Mouse (Mus musculus): ENCODE data around the gene Met. TPM values are rescaled to one million over a fixed set of nuclear protein-coding genes. Genes with fewer than 3 reads are reported as not detected.

Gene Met
- polyA plus RNA-seq, 1 experiment from 2014 or later: 13.5 TPM

DNA sequence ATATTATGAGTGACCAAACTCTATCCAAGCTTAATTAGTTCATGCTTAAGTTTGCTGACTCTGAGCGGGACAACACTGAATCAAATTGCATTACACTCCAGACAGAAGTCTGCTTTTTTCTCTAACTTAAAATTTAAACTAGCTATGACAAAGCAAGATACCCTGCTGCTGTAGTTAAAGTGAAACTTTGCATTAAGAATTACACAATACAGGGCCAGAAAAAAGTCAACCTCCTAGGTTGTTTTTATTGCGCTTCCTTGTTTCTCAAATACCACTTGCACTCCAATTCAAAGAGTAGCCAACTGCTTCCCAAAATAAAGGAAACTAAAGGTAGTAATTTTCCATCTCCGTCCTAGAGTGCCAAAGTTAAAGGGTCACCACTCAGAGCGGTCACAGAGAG, 33.8 kb downstream of the Met start:
- no peak overlapping the region for H3K4me3 ChIP-seq (replicated peaks)
- H3K36me3 ChIP-seq: no peaks in the 10 kb centered on the region
- ATAC-seq: no peak
- H3K27me3 ChIP-seq (replicated peaks): no peaks in the 10 kb centered on the region
- no peaks in the 10 kb centered on the region for H3K9me3 ChIP-seq
- WGBS: 78% methylated on average over 4 of the region's 4 CpGs
- no peak overlapping the region for H3K4me2 ChIP-seq (replicated peaks)
- no peaks in the 10 kb centered on the region for H3K4me1 ChIP-seq (replicated peaks)
- H3K27ac ChIP-seq: no peak overlapping the region
- no peak overlapping the region for H3K9ac ChIP-seq

DNA sequence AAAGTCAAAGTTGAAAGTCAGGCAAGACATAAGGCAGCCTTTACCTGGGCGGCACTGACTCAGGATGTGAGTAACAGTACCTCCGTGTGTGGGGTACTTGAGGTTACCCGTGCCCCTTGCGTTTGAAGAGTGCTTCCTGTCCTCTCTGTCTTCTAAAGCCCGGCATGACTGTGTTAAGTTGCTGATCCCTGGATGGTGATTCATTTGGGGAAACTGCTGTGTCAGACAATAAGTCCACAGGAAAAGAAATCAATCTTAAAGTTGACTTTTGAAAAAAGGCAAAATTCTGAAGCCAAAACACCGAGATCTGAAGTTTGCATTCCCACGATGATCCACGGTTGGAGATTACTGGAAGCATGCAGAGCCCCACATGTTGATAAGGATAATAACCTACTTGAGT, 35.2 kb downstream of the Met start:
- no peaks in the 10 kb centered on the region for H3K4me1 ChIP-seq (replicated peaks)
- no peaks in the 10 kb centered on the region for H3K9me3 ChIP-seq
- H3K36me3 ChIP-seq: no peaks in the 10 kb centered on the region
- no peak overlapping the region for H3K27ac ChIP-seq
- no peak overlapping the region for H3K4me3 ChIP-seq (replicated peaks)
- H3K27me3 ChIP-seq (replicated peaks): no peaks in the 10 kb centered on the region
- no peak overlapping the region for H3K4me2 ChIP-seq (replicated peaks)
- 64% methylated on average over 8 of the region's 8 CpGs for WGBS
- no peak overlapping the region for H3K9ac ChIP-seq
- ATAC-seq: no peak

DNA sequence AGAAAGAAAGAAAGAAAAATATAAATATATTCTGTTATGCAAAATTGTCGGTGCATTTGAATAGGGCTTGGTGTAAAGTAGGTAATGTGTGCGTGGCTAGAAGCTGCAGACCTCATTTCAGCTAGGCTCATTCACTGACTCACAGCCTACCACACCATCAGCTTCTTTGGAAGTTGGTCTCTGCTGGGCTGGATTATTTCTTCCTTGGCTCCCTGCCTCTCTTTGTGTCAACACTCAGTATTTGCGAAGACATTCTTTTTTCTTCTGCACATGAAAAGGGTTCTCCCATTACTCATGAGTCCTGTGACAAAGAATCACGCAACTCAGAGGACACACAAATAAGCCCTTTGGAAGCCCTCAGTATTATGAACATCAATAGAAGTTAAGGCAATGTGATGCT, 37.8 kb downstream of the Met start:
- no peaks in the 10 kb centered on the region for H3K27me3 ChIP-seq (replicated peaks)
- no peak overlapping the region for H3K4me3 ChIP-seq (replicated peaks)
- no peaks in the 10 kb centered on the region for H3K36me3 ChIP-seq
- WGBS: 74% methylated on average over 4 of the region's 4 CpGs
- no peak overlapping the region for H3K27ac ChIP-seq
- H3K4me2 ChIP-seq (replicated peaks): no peak overlapping the region
- ATAC-seq: no peak
- no peaks in the 10 kb centered on the region for H3K4me1 ChIP-seq (replicated peaks)
- no peaks in the 10 kb centered on the region for H3K9me3 ChIP-seq
- H3K9ac ChIP-seq: no peak overlapping the region

DNA sequence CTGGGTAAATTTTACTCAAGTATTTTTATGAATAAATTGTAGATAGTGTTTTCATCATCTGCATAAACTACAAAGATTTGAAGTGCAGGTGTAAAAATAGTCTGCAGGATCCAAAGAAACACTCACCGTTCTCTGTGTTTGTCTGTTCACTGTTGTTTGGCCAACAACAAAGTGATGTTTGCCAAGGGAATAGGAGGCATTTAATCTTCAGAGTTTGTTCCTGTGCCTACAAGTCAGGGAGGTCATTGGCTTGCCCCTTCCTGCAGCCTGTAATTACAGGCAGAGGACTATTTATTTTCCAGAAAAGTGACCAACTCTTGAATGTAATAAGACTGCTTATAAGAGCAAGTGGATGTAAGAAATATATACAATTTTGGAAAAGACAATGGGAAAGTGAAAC, 38.7 kb downstream of the Met start:
- H3K36me3 ChIP-seq: no peaks in the 10 kb centered on the region
- no peaks in the 10 kb centered on the region for H3K27me3 ChIP-seq (replicated peaks)
- no peak overlapping the region for H3K4me3 ChIP-seq (replicated peaks)
- no peak overlapping the region for H3K9ac ChIP-seq
- H3K9me3 ChIP-seq: no peaks in the 10 kb centered on the region
- no peak overlapping the region for H3K27ac ChIP-seq
- no peak overlapping the region for H3K4me2 ChIP-seq (replicated peaks)
- no peaks in the 10 kb centered on the region for H3K4me1 ChIP-seq (replicated peaks)
- 61% methylated on average over 1 of the region's 1 CpGs for WGBS
- ATAC-seq: no peak

DNA sequence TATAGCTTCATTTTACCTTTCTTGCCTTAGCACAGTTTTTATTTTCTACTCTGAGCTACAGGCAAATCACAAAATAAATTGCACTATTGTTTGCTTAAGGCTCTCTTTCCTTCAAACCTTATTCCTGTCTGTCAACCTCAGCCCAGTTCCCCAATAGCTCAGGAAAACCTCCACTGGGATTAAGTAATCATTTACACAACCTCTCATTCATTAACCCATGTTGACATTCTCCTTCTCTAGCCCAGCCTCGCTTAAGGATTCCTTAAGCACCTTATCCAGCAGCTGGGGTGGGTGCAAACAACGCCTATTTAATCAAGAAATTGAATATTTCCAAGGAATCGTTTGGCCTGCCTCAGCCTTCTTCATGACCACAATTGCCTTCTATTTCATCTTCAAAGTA, 40.1 kb downstream of the Met start:
- Histone ChIP-seq H3K4me1 (replicated peaks) (0 out of 2 replicates have a peak, but pooled peaks cover 4% of the 10 kb centered on the region), H3K36me3 (no peaks in the 10 kb centered on the region), H3K4me2 (replicated peaks) (no peak overlapping the region), H3K9ac (no peak overlapping the region), H3K27ac (no peak overlapping the region), H3K4me3 (replicated peaks) (no peak overlapping the region), H3K27me3 (replicated peaks) (no peaks in the 10 kb centered on the region), H3K9me3 (no peaks in the 10 kb centered on the region)
- 61% methylated on average over 3 of the region's 3 CpGs for WGBS
- ATAC-seq: peak; percentile 83

DNA sequence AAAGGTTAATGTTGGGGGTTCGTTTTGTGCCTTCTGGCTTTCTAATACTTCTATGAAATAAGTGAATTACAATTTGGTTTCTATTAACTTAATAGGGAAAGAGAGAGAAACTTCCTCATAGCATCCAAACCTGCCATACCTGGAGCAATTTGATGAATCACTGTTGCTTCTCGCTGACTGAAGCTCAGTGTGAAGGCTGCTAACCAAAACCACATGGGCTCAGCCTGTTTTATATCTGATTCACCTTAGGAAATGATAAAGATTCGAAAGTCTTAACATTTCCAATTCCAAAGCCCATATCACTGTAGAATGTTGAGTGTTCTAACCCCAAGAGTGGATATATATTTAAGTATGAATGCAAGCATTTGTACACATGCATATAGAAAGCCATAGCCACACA, 41.9 kb downstream of the Met start:
- H3K4me1 ChIP-seq (replicated peaks): 0 out of 2 replicates have a peak, but pooled peaks cover 4% of the 10 kb centered on the region
- H3K27ac ChIP-seq: no peak overlapping the region
- no peak for ATAC-seq
- H3K27me3 ChIP-seq (replicated peaks): no peaks in the 10 kb centered on the region
- H3K9ac ChIP-seq: no peak overlapping the region
- no peak overlapping the region for H3K4me2 ChIP-seq (replicated peaks)
- H3K4me3 ChIP-seq (replicated peaks): no peak overlapping the region
- no peaks in the 10 kb centered on the region for H3K36me3 ChIP-seq
- 83% methylated on average over 3 of the region's 3 CpGs for WGBS
- no peaks in the 10 kb centered on the region for H3K9me3 ChIP-seq

DNA sequence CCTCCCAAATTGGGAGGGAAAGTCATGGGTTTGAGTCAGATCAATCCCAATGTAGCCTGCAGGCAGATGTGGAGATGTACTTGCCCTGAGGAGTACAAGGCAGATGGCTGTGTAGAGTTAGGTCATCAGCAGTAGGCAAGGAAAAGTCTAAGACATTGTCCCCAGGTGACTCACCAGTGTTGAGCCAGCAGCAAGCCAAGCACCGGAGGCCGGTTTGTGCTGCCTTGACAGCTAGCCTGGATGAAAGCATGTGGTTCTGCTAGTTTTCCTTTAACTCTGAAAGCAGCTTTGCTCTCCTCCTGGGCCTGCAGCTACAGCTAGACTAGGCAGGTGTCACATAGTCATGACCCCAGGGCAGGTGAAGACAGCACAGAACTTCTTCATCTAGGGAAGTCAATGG, 43.2 kb downstream of the Met start:
- H3K9me3 ChIP-seq: no peaks in the 10 kb centered on the region
- no peak overlapping the region for H3K4me3 ChIP-seq (replicated peaks)
- no peaks in the 10 kb centered on the region for H3K27me3 ChIP-seq (replicated peaks)
- WGBS: 86% methylated on average over 2 of the region's 2 CpGs
- no peak overlapping the region for H3K4me2 ChIP-seq (replicated peaks)
- peak; percentile 52 for ATAC-seq
- 0 out of 2 replicates have a peak, but pooled peaks cover 4% of the 10 kb centered on the region for H3K4me1 ChIP-seq (replicated peaks)
- no peaks in the 10 kb centered on the region for H3K36me3 ChIP-seq
- no peak overlapping the region for H3K27ac ChIP-seq
- H3K9ac ChIP-seq: no peak overlapping the region

DNA sequence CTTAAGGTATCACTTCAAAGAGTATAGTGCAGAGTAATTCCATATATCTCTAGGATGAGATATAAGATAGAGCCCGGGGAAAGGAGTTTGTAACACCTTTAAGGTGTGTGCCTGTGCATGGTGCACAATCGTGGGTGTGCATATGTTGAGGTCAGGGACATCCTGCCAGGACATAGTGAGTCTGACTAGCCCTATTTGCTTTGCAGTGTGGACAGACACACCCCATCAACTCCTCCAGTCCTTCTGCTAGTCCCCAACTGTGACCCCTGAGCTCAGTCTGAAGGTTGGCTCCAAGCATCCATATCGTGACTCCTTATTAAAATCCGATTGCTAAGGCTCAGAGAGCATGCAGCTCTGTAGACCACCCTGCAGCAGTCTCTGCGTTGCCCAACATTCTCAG, 44.6 kb downstream of the Met start:
- no peak overlapping the region for H3K4me3 ChIP-seq (replicated peaks)
- H3K4me1 ChIP-seq (replicated peaks): 0 out of 2 replicates have a peak, but pooled peaks cover 4% of the 10 kb centered on the region
- peak; percentile 52 for ATAC-seq
- H3K9me3 ChIP-seq: no peaks in the 10 kb centered on the region
- no peak overlapping the region for H3K9ac ChIP-seq
- no peaks in the 10 kb centered on the region for H3K36me3 ChIP-seq
- H3K27me3 ChIP-seq (replicated peaks): no peaks in the 10 kb centered on the region
- 55% methylated on average over 5 of the region's 5 CpGs for WGBS
- no peak overlapping the region for H3K4me2 ChIP-seq (replicated peaks)
- H3K27ac ChIP-seq: no peak overlapping the region

DNA sequence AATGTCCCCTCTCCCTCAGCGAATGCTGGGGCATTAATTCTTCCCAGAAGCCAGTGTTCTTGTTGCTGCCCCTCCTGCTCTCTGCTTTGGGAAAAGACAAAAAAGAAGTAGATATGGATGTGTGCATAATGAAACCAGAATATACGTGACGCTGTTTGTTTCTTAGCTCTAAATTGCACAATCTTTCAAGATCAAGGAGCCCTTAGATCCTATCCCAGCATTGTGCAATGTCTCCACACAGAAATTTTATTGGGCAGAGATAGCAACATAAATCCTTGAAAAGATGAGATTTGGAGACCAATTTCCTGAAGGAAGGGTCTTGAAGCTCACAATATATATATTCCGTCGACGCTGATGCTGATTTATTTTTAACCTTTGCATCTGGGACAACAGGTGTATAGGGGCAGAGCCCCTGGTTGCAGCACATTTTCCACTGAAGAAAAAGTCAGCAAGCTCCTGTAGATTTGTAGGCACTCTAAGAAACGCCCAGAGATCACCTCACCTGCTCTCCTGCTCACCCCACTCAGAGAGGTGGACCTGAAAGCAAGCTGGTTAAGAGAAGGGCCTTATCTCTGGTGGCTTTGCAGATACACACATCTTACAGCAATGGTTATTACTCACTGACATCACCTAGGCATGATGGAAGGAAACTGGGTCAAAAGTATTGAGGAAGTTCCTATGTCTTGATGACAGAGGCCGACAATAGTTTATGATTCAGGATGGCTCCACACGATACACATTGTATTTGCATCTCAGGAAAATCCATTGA, 45.2 kb downstream of the Met start:
- Histone ChIP-seq H3K36me3 (no peaks in the 10 kb centered on the region), H3K9me3 (no peaks in the 10 kb centered on the region), H3K4me2 (replicated peaks) (no peak overlapping the region), H3K27ac (no peak overlapping the region), H3K4me1 (replicated peaks) (0 out of 2 replicates have a peak, but pooled peaks cover 4% of the 10 kb centered on the region), H3K4me3 (replicated peaks) (no peak overlapping the region), H3K27me3 (replicated peaks) (no peaks in the 10 kb centered on the region), H3K9ac (no peak overlapping the region)
- ATAC-seq: peak; percentile 60
- 72% methylated on average over 9 of the region's 9 CpGs for WGBS

DNA sequence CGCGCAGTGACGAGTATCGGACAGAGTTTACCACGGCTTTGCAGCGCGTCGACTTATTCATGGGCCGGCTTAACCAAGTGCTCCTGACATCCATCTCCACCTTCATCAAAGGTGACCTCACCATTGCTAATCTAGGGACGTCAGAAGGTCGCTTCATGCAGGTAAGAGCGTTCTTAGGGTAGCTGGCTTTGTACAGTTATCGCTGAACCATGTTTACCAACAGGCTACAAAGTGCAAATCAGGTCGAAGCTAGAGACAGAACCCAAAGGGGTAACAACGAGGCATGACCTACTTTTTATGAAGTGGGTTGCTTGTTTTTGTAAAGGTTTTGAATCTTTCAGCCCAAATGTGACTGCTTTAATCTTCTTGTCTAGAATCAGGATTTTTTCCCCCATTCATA, 49.8 kb downstream of the Met start:
- H3K4me2 ChIP-seq (replicated peaks): no peak overlapping the region
- H3K9ac ChIP-seq: no peak overlapping the region
- no peak overlapping the region for H3K27ac ChIP-seq
- 90% methylated on average over 15 of the region's 15 CpGs for WGBS
- H3K4me1 ChIP-seq (replicated peaks): 0 out of 2 replicates have a peak, but pooled peaks cover 6% of the 10 kb centered on the region
- no peaks in the 10 kb centered on the region for H3K27me3 ChIP-seq (replicated peaks)
- no peaks in the 10 kb centered on the region for H3K9me3 ChIP-seq
- ATAC-seq: no peak
- H3K4me3 ChIP-seq (replicated peaks): no peak overlapping the region
- H3K36me3 ChIP-seq: no peaks in the 10 kb centered on the region

DNA sequence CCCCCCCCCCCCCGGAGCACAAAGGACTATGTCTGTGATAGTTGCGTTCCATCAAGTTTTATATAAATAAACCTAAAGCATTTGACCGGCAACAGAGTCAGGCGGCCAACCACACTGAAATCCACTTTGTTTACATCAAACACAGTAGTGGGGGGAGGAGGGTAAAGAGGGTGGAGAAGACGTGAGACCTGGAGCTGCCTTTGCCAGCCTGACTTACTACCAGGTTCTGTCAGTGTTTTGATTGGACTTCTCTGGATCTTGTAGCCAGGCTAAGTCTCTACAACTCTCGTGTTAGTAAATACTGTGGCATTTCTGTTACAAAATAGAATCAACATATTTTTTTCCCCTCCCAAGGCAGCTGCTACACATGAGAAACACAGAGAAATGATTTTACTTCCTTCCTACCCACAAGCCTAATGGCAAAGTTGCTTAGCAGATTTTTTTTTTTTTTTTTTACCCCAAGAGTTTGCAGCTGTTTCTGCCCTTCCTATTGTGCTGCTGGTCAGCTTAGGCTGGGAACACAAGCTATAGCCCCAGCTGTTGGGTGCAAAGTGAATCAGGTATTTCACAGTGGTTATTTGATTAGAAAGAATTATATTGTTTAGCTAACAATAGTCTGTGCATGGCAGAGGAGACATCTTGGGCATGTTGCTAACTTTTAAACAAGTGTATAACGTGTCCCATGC, 52.3 kb downstream of the Met start:
- peak; percentile 51; the same call in 1 of the 2 replicates for ATAC-seq
- peak overlapping the region; percentile 24 for H3K4me2 ChIP-seq (replicated peaks)

DNA sequence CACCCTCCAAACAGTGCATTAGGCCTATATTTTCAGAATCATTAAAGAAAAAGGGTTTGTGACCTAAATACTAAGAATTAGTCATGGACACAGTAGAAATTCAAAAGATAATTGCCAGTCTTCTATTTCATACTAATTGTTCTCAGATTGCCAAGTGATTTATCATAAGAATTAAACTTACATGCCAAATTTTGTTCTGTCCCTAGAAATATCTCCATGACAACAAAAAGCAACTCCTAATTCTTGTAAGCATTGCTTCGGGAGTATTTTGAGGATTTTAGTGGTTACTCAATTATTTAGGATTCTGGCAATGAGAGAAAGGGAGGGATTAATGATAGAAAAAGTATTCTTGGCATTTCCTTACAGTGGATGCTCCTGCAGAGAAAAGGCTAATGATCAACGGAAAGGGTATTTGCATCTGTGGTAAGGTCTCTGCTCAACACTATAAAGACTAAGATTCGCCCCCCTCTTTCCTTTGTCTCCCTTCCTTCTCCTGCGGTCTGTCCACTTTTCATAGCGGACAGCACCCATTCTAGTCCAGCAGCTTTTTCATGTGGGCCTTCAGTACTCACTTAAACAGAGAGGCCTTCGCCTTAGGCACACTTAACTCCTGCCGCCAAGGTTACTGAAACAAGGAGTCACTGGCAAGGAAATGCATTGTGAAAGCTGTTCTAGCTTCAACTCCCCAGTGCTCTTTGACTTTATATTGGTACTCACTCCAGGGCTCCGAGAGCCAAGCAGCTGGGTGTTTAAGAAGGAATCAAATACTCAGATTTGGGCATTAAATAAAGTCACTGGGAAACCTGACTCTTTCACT, 58.5 kb downstream of the Met start:
- no peaks in the 10 kb centered on the region for H3K36me3 ChIP-seq

More for the DNA sequence above, 52.3 kb downstream of the Met start:
- 23% methylated on average over 7 of the region's 7 CpGs for WGBS
- no peaks in the 10 kb centered on the region for H3K27me3 ChIP-seq (replicated peaks)
- 0 out of 2 replicates have a peak, but pooled peaks cover 5% of the 10 kb centered on the region for H3K4me1 ChIP-seq (replicated peaks)
- no peaks in the 10 kb centered on the region for H3K36me3 ChIP-seq
- H3K9ac ChIP-seq: no peak overlapping the region
- H3K4me3 ChIP-seq (replicated peaks): no peak overlapping the region
- no peak overlapping the region for H3K27ac ChIP-seq
- no peaks in the 10 kb centered on the region for H3K9me3 ChIP-seq

More for the DNA sequence above, 58.5 kb downstream of the Met start:
- Histone ChIP-seq H3K4me2 (replicated peaks) (no peak overlapping the region), H3K27ac (no peak overlapping the region), H3K9ac (no peak overlapping the region), H3K4me3 (replicated peaks) (no peak overlapping the region), H3K9me3 (no peaks in the 10 kb centered on the region), H3K27me3 (replicated peaks) (no peaks in the 10 kb centered on the region), H3K4me1 (replicated peaks) (no peaks in the 10 kb centered on the region)
- no peak for ATAC-seq
- WGBS: 70% methylated on average over 8 of the region's 8 CpGs
